Comparison of ENCODE assay signal across 9 mouse cellular contexts in the genomic region with DNA sequence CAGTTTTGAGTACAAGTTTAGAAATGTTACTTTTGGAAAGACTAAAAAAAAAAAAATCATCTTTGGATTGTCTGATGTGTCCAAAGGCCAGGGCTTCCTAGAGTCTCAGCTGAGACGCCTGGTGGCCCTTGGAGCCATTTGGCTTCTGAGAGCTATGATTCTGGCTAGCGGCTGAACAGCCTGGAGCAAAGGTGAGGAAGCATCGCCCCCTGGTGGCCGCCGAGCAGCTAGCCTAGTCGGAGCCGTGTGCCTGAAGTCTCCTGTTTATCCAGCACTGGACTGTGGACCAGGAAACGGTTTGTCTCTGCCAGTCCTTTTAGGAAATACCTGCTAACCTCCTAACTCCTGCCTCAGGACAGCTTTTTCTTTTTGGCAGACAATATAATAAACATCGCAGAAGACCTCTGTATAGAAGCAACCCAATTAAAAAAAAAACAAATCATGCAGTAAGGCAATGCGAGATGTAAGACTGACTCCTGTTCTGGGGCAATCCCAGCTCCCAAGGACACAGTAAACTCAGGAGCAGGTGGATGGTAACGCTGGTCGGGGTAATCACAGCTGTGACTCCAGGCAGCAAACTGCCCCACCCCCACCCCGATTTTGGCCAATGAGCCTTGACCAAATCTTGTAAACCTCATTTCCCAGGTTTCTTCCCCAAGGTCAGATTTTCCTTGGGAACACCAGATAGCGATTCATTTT. TPM values are rescaled to one million over a fixed set of nuclear protein-coding genes. Genes with fewer than 3 reads are reported as not detected.
DNase-seq lines count a peak whose midpoint lies in the region; ATAC-seq and TF ChIP-seq lines count a peak whose summit lies in the region.
"Had no signal": no experiment of that assay in that cellular context is flagged by ENCODE, and none has a peak within 500 bp of the region (broad histone marks: within the 10 kb centered on the region; RNA-seq: fewer than 3 reads in every experiment).

No protein-coding gene starts in this region.

- H3K4me2 ChIP-seq in forebrain, embryonic 15.5 days (replicated peaks): no peak overlapping the region
- H3K4me2 ChIP-seq in hindbrain, embryonic 11.5 days (replicated peaks; ENCODE audit: low read depth, low read length): no peak overlapping the region
- H3K4me2 ChIP-seq in lung, embryonic 16.5 days (ENCODE audit: low read depth, low read length): no peak overlapping the region
- H3K4me2 ChIP-seq: liver, embryonic 15.5 days had no signal

- no peaks in the 10 kb centered on the region for H3K36me3 ChIP-seq in ES-E14 (ENCODE audit: control insufficient read depth, insufficient read depth, low read length, poor library complexity, severe bottlenecking)
- H3K36me3 ChIP-seq in forebrain, embryonic 15.5 days: no peaks in the 10 kb centered on the region
- H3K36me3 ChIP-seq in hindbrain, embryonic 11.5 days (ENCODE audit: control insufficient read depth, insufficient read depth, low read length): no peaks in the 10 kb centered on the region
- H3K36me3 ChIP-seq in lung, embryonic 16.5 days (ENCODE audit: control insufficient read depth, insufficient read depth, low read length): no peaks in the 10 kb centered on the region
- H3K36me3 ChIP-seq in thymus, adult 2 months (ENCODE audit: control insufficient read depth, insufficient read depth, low read length): no peaks in the 10 kb centered on the region
- H3K36me3 ChIP-seq: liver, embryonic 15.5 days had no signal

- no peaks in the 10 kb centered on the region for H3K4me1 ChIP-seq in ES-E14 (ENCODE audit: control insufficient read depth in 2 of 2, insufficient read depth in 2 of 2, low read length in 2 of 2, poor library complexity in 1 of 2)
- H3K4me1 ChIP-seq in forebrain, embryonic 15.5 days: no peaks in the 10 kb centered on the region
- no peaks in the 10 kb centered on the region for H3K4me1 ChIP-seq in hindbrain, embryonic 11.5 days (replicated peaks; ENCODE audit: control insufficient read depth, insufficient read depth, low read length)
- H3K4me1 ChIP-seq in lung, embryonic 16.5 days (replicated peaks; ENCODE audit: control insufficient read depth, insufficient read depth, low read length): no peaks in the 10 kb centered on the region
- no peaks in the 10 kb centered on the region for H3K4me1 ChIP-seq in thymus, adult 2 months (replicated peaks; ENCODE audit: control insufficient read depth, insufficient read depth, low read length)
- H3K4me1 ChIP-seq: liver, embryonic 15.5 days had no signal

- H3K27ac ChIP-seq in ES-E14 (ENCODE audit: insufficient read depth, low read depth, low read length, poor library complexity, severe bottlenecking): no peak overlapping the region
- H3K27ac ChIP-seq in forebrain, embryonic 15.5 days (replicated peaks): no peak overlapping the region
- no peak overlapping the region for H3K27ac ChIP-seq in hindbrain, embryonic 11.5 days (ENCODE audit: low read depth, low read length)
- no peak overlapping the region for H3K27ac ChIP-seq in lung, embryonic 16.5 days (ENCODE audit: low read length)
- H3K27ac ChIP-seq in thymus, adult 2 months (ENCODE audit: control insufficient read depth, insufficient read depth, low read length): no peak overlapping the region
- H3K27ac ChIP-seq: liver, embryonic 15.5 days had no signal

- in situ Hi-C loops in ES-E14 (cut with MboI; ENCODE audit: low sequenced_read_pairs in 2 of 2, unreplicated experiment in 2 of 2): no loop called here

- no peaks in the 10 kb centered on the region for H3K27me3 ChIP-seq in forebrain, embryonic 15.5 days
- H3K27me3 ChIP-seq in hindbrain, embryonic 11.5 days (ENCODE audit: control insufficient read depth, insufficient read depth, low read length): no peaks in the 10 kb centered on the region
- no peaks in the 10 kb centered on the region for H3K27me3 ChIP-seq in lung, embryonic 16.5 days (ENCODE audit: control insufficient read depth, insufficient read depth, low read depth, low read length)
- H3K27me3 ChIP-seq in thymus, adult 2 months (ENCODE audit: control insufficient read depth, insufficient read depth, low read length): no peaks in the 10 kb centered on the region
- H3K27me3 ChIP-seq: liver, embryonic 15.5 days had no signal

- TF ChIP-seq CTCF in thymus, adult 2 months (IDR thresholded peaks at IDR 0.05; ENCODE audit: borderline replicate concordance, control insufficient read depth, extremely low read depth, insufficient read depth, low read length, poor library complexity): peak; percentile 92

- no peaks in the 10 kb centered on the region for H3K9me3 ChIP-seq in ES-E14 (ENCODE audit: control insufficient read depth, insufficient read depth, low read depth, low read length)
- H3K9me3 ChIP-seq in forebrain, embryonic 15.5 days: no peaks in the 10 kb centered on the region
- no peaks in the 10 kb centered on the region for H3K9me3 ChIP-seq in hindbrain, embryonic 11.5 days (ENCODE audit: control insufficient read depth, low read length)
- H3K9me3 ChIP-seq in lung, embryonic 16.5 days (ENCODE audit: control insufficient read depth, low read length): no peaks in the 10 kb centered on the region
- H3K9me3 ChIP-seq: liver, embryonic 15.5 days had no signal

- peak; percentile 96 for ATAC-seq in forebrain, embryonic 15.5 days (replicated peaks)
- peak; percentile 91 for ATAC-seq in hindbrain, embryonic 11.5 days (ENCODE audit: low FRiP score)
- ATAC-seq in lung, embryonic 16.5 days (ENCODE audit: low read depth): peak; percentile 83

- TF ChIP-seq POLR2A in thymus, adult 2 months (IDR thresholded peaks at IDR 0.05; ENCODE audit: control insufficient read depth, extremely low read depth, insufficient read depth, low read length, poor library complexity): no peak

- H3K9ac ChIP-seq in ES-E14 (ENCODE audit: insufficient read depth, low read depth, low read length, poor library complexity, severe bottlenecking): no peak overlapping the region
- no peak overlapping the region for H3K9ac ChIP-seq in forebrain, embryonic 15.5 days (replicated peaks)
- H3K9ac ChIP-seq in hindbrain, embryonic 11.5 days (ENCODE audit: low read depth, low read length): no peak overlapping the region
- H3K9ac ChIP-seq in lung, embryonic 16.5 days (ENCODE audit: low read length): no peak overlapping the region
- H3K9ac ChIP-seq: liver, embryonic 15.5 days had no signal

- no peak for DNase-seq in ES-E14 (ENCODE audit: low read depth, low spot score)
- peak; percentile 84 for DNase-seq in cerebellum, adult 11-12 months
- peak; percentile 85 for DNase-seq in hindbrain, embryonic 11.5 days (ENCODE audit: low spot score)
- peak; percentile 83 for DNase-seq in layer of hippocampus, adult 9-11 months
- DNase-seq in ovary, adult 18-20 months (ENCODE audit: low spot score): peak; percentile 55
- DNase-seq in thymus, adult 2 months: peak; percentile 86

- no peak overlapping the region for H3K4me3 ChIP-seq in ES-E14 (ENCODE audit: insufficient read depth in 1 of 2, low read depth in 1 of 2, low read length in 2 of 2, poor library complexity in 1 of 2, severe bottlenecking in 1 of 2)
- no peak overlapping the region for H3K4me3 ChIP-seq in forebrain, embryonic 15.5 days
- H3K4me3 ChIP-seq in hindbrain, embryonic 11.5 days (ENCODE audit: low read depth, low read length): no peak overlapping the region
- H3K4me3 ChIP-seq in lung, embryonic 16.5 days (ENCODE audit: low read length): no peak overlapping the region
- H3K4me3 ChIP-seq in thymus, adult 2 months (ENCODE audit: control insufficient read depth, insufficient read depth, low read length): no peak overlapping the region
- H3K4me3 ChIP-seq: liver, embryonic 15.5 days had no signal

- 26% methylated on average over 14 of the region's 14 CpGs for WGBS in forebrain, embryonic 15.5 days
- WGBS in hindbrain, embryonic 11.5 days: 25% methylated on average over 14 of the region's 14 CpGs
- 18% methylated on average over 14 of the region's 14 CpGs for WGBS in lung, embryonic 16.5 days
- 28% methylated on average over 14 of the region's 14 CpGs for WGBS in thymus, adult 2 months

TF ChIP-seq in ES-E14, 5 proteins besides CTCF, POLR2A, EP300 and RAD21:
- no peak for TF ChIP-seq CHD2 (IDR thresholded peaks at IDR 0.05; ENCODE audit: low read depth, low read length)
- peak; percentile 29; the same call in 1 of the 2 replicates for TF ChIP-seq ZC3H11A (IDR thresholded peaks at IDR 0.05; ENCODE audit: borderline replicate concordance, low read depth, low read length)

RNA-seq across cellular contexts. Expression of gene Tada1, which starts 18.6 kb away (rescaled TPM):
- 5.1 and 5.5 TPM in 2 replicates for total RNA-seq in ES-E14 (2012; rRNA removed)
- 94.6 and 101 TPM in 2 replicates for polyA plus RNA-seq in forebrain, embryonic 15.5 days (2015; fragmentation: Nextera tagmentation; extraction: Ambion mirVana)
- 70.0 and 74.9 TPM in 2 replicates for polyA plus RNA-seq in hindbrain, embryonic 11.5 days (2014; fragmentation: Nextera tagmentation; extraction: Ambion mirVana)
- polyA plus RNA-seq in lung, embryonic 16.5 days (2015; fragmentation: Nextera tagmentation; extraction: Ambion mirVana): 57.1 and 61.4 TPM in 2 replicates
- 35.2 and 35.4 TPM in 2 replicates for polyA plus RNA-seq in thymus, adult 2 months (2012; rRNA removed)

RNA-seq across cellular contexts. Expression of gene Pogk, which starts 49.4 kb away (rescaled TPM):
- 3.0 and 3.5 TPM in 2 replicates for total RNA-seq in ES-E14 (2012; rRNA removed)
- polyA plus RNA-seq in forebrain, embryonic 15.5 days (2015; fragmentation: Nextera tagmentation; extraction: Ambion mirVana): 41.1 and 42.0 TPM in 2 replicates
- 33.3 and 39.0 TPM in 2 replicates for polyA plus RNA-seq in hindbrain, embryonic 11.5 days (2014; fragmentation: Nextera tagmentation; extraction: Ambion mirVana)
- polyA plus RNA-seq in lung, embryonic 16.5 days (2015; fragmentation: Nextera tagmentation; extraction: Ambion mirVana): 9.8 and 10.4 TPM in 2 replicates
- polyA plus RNA-seq in thymus, adult 2 months (2012; rRNA removed): 7.4 and 8.1 TPM in 2 replicates
